Mouse (Mus musculus): ENCODE results near the gene Aqp1. TPM values are rescaled to one million over a fixed set of nuclear protein-coding genes. Genes with fewer than 3 reads are reported as not detected.

Gene Aqp1
- polyA plus RNA-seq, 1 experiment from 2014 or later = 1.8 TPM

DNA sequence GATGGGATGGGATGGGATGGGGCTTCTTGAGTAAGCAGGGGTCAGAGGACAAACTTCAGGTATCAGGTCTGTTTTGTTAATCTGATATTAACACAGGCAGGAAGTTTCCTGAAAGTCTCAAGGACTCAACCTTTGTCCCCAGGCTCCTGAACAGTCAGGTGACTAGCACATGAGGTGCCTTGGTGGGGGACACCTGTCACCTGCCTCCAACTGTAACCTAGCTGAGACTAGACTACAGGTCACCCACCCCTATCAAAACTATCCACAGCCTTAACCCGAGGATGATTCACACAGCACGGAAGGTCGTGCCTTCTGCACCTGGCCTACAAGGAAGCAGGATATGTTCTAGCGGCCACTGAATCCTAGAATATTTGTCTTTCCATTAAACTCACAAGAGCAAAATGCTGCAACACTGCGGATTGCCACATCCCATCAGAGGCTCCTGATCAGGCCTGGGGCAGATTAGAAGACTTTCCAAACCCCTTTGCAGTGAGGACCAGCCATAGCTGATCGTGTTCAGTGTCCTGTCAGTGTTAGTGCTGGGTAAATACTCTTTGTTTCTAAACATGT lies 14.2 kb downstream of the Aqp1 start:
- Histone ChIP-seq H3K4me3 (replicated peaks) (no peak overlapping the region), H3K27me3 (no peaks in the 10 kb centered on the region), H3K4me2 (replicated peaks) (no peak overlapping the region), H3K27ac (no peak overlapping the region), H3K36me3 (no peaks in the 10 kb centered on the region), H3K9ac (replicated peaks) (no peak overlapping the region), H3K9me3 (peaks cover 5% of the 10 kb centered on the region; the same call in 1 of the 2 replicates), H3K4me1 (replicated peaks) (no peaks in the 10 kb centered on the region)
- WGBS = 92% methylated on average over 6 of the region's 6 CpGs
- ATAC-seq = no peak

DNA sequence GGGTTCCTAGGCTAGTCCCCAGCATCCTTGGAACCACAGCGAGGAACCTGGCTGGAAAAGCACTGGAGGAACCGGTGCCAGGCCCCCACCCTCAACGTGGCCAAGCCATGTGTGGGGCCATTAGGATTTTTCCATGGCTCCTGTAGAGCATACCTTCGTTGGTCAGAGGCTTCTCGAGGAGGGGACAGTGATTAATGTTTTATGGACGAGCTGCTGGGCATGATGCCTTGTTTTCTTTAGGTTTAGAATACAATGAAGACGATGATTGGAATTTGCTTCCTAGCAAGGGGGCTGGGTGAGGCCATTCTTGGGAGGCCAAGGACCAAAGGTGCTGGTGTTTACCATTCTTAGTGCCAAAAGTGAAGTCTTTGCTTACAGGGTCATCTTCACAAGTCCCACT lies 15.5 kb downstream of the Aqp1 start:
- Histone ChIP-seq H3K4me2 (replicated peaks) (no peak overlapping the region), H3K4me3 (replicated peaks) (no peak overlapping the region), H3K36me3 (no peaks in the 10 kb centered on the region), H3K9me3 (peaks cover 5% of the 10 kb centered on the region; the same call in 1 of the 2 replicates), H3K27me3 (no peaks in the 10 kb centered on the region), H3K9ac (replicated peaks) (no peak overlapping the region), H3K27ac (no peak overlapping the region), H3K4me1 (replicated peaks) (no peaks in the 10 kb centered on the region)
- ATAC-seq = no peak
- 83% methylated on average over 7 of the region's 7 CpGs for WGBS

DNA sequence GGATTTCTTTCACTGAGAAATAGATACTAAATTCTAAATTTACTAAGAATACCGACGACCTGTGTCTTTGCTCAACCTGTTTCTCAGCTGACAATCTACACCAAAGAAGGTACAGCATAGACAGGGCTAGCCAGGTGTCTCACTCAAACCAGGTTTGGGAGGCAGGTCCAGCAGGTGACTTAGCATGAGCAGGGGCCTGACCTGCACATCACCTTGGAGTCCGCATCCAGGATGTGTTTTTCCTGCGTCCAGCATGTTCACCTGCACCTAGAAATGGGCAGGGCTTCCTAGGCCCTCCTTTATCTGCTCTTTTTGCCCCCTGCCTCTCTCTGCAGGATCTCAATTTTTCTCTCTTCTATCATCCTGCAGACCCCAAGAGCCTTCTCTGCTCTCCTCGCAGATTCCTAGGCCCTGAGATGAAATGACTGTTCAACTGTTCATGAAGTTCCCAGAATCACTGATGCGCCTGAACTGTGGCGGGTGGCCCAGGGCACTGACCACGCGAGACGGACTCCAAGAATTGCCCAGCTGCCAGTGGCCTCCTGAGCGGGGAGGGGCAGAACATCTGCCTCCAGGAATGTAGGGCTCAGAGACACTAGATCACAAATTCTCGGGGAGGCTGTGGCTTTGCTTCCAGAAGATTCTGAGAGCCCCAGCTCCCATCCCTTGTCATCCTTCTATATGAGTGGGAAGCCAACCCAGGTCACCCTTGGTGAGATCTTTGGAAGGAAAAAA lies 17.6 kb downstream of the Aqp1 start:
- no peak for ATAC-seq
- Histone ChIP-seq H3K9me3 (peaks cover 5% of the 10 kb centered on the region; the same call in 1 of the 2 replicates), H3K27me3 (no peaks in the 10 kb centered on the region), H3K4me3 (replicated peaks) (no peak overlapping the region), H3K36me3 (no peaks in the 10 kb centered on the region), H3K4me2 (replicated peaks) (no peak overlapping the region), H3K9ac (replicated peaks) (no peak overlapping the region), H3K27ac (no peak overlapping the region), H3K4me1 (replicated peaks) (no peaks in the 10 kb centered on the region)
- WGBS = 81% methylated on average over 12 of the region's 12 CpGs

DNA sequence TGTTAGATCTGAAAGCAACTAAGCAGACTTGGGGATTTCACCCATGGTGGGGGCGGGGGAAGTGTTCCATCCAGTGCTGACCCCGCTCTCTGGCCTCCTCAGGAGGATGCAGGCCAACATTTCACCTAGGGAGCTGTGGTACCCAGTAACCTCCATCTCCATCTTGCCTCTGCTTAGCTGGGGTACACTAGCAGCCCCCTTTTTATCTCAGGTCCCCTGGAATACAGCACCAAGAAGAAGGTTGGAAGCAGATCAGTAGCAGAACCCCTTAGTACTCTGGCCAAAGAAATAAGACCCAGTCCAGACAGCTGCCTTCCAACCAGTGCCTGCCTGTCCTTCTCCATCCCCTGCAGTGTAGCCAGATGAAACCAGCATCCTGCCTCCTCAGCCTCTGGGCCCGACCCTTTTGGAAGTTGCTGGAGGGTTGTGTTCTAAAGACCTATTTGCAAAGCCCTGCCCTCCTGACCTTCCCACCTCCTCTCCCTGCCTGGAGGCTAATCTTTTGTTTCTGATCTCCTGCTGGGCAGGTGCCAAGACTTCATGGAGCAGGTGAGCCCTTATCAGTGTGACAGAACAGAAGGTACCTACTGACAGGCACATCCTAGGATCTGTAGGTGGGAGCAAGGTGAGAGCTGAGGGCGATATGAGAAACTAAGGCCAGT lies 18.4 kb downstream of the Aqp1 start:
- ATAC-seq = no peak
- Histone ChIP-seq H3K27ac (no peak overlapping the region), H3K4me1 (replicated peaks) (no peaks in the 10 kb centered on the region), H3K36me3 (no peaks in the 10 kb centered on the region), H3K27me3 (no peaks in the 10 kb centered on the region), H3K4me2 (replicated peaks) (no peak overlapping the region), H3K4me3 (replicated peaks) (no peak overlapping the region), H3K9ac (replicated peaks) (no peak overlapping the region), H3K9me3 (peaks cover 5% of the 10 kb centered on the region; the same call in 1 of the 2 replicates)
- 70% methylated on average over 4 of the region's 4 CpGs for WGBS

DNA sequence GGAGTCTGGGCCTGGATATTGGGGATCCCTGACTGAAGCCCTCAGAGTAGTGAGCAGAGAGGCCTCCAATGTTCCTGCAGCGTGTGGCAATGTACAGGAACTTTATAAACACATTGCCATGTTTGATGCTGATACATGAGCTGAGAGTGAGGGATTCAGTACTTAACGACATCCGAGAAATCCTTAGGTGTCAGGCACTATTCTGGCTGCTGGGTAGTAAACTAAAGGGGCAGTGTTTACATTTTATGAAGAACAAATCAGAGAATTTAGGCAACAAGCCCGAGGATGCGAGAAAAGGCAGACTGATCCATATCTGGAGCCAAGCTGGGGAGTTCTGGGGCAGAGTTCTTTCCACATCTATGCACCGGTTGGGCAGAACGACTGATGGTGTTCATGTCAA lies 19.3 kb downstream of the Aqp1 start:
- ATAC-seq = no peak
- Histone ChIP-seq H3K4me2 (replicated peaks) (no peak overlapping the region), H3K9me3 (no peaks in the 10 kb centered on the region), H3K27ac (no peak overlapping the region), H3K4me1 (replicated peaks) (no peaks in the 10 kb centered on the region), H3K27me3 (no peaks in the 10 kb centered on the region), H3K36me3 (no peaks in the 10 kb centered on the region), H3K4me3 (replicated peaks) (no peak overlapping the region), H3K9ac (replicated peaks) (no peak overlapping the region)
- WGBS = 92% methylated on average over 7 of the region's 7 CpGs

DNA sequence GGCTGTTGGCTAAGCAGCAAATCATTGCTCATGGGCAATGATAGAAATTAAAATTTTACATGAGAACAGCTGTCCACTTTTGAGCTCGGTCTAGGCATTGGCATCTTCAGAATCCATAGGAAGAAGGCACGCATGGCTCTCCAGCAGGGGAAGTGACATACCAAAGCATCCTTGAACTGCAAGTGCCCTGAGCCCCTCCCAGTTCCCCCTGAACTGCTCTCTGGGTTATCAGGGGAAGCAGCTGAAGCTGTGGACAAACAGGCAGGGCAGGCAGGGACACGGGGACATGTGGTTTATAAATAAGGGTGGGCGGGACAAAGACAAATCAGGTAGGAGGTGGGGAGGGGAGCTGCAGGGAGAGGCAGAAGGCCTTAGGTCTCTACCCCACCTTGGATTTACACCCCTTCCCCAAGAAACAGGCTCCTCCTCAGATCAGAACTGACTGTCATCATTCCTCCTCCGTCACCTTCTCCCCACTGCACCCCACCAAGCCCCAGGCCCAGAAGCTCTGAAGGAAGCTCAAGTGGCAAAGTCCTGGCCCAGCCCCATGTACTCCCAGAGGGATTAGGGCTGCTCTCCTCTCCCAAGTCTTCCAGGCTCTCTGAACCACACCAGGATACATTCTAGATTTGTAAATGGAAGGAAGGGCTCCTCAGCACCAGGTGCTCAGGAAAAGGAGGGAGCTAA lies 19.9 kb downstream of the Aqp1 start:
- Histone ChIP-seq H3K4me3 (replicated peaks) (no peak overlapping the region), H3K9ac (replicated peaks) (no peak overlapping the region), H3K9me3 (no peaks in the 10 kb centered on the region), H3K27me3 (no peaks in the 10 kb centered on the region), H3K4me1 (replicated peaks) (no peaks in the 10 kb centered on the region), H3K4me2 (replicated peaks) (no peak overlapping the region), H3K36me3 (no peaks in the 10 kb centered on the region), H3K27ac (no peak overlapping the region)
- WGBS = 75% methylated on average over 5 of the region's 5 CpGs
- ATAC-seq = no peak

DNA sequence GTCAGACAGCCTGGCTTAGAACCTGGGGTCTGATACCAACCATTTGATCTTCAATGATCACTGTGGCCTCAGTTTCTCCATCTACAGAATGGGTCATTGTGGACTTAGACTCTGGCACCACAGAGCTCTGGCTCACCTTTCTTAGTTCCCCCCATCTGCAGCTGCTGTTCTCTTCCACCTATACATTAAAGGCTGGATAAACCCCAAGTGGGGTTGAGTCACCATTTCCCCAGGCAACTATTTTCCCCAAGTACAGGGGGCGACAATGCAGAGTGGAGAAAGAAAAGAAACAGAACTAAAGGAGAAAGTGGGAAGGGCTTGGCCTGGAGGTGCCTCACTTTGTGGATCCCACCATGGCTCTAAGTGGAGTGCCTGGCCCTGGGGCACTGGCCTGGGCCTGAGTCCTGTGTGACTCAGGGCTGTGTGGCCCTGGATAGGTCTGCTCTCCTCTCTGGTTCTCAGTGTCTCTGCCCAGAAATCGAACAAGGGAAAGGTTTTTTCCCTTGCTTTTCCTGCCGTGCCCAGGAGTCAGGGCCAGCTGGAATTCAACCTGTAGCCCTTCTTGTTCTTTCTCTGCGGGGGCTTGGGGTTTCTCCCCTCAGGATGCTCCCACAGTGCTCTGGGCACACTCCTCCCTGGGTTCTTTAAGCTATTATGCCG lies 20.9 kb downstream of the Aqp1 start:
- WGBS = 69% methylated on average over 5 of the region's 5 CpGs
- H3K4me3 ChIP-seq (replicated peaks) = no peak overlapping the region

DNA sequence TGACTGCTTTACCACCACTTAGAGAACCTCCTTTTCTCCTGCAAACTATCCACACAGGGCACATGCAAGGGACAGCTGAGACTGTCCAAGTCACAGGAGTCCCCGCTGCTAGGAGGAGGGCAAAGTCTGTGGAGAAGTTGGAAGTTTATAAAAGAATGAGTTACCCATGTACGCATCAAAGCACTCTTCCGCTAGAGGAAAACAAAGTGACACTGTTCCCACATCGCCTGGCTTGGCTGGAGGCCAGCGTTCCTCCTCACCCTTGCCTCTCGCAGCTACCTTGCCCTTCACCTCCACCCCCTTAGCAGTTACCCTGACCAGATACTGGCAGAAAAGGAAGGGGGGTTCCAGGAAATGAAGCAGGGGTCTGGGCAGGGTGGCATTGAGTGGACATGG lies 21.4 kb downstream of the Aqp1 start:
- no peak overlapping the region for H3K27ac ChIP-seq
- no peaks in the 10 kb centered on the region for H3K27me3 ChIP-seq
- H3K9ac ChIP-seq (replicated peaks) = no peak overlapping the region
- H3K4me2 ChIP-seq (replicated peaks) = no peak overlapping the region
- H3K4me3 ChIP-seq (replicated peaks) = no peak overlapping the region
- no peak for ATAC-seq
- no peaks in the 10 kb centered on the region for H3K36me3 ChIP-seq
- no peaks in the 10 kb centered on the region for H3K9me3 ChIP-seq
- no peaks in the 10 kb centered on the region for H3K4me1 ChIP-seq (replicated peaks)
- 73% methylated on average over 6 of the region's 6 CpGs for WGBS

More for the DNA sequence above, 20.9 kb downstream of the Aqp1 start:
- H3K4me1 ChIP-seq (replicated peaks) = no peaks in the 10 kb centered on the region
- H3K9me3 ChIP-seq = no peaks in the 10 kb centered on the region
- no peaks in the 10 kb centered on the region for H3K36me3 ChIP-seq
- no peak overlapping the region for H3K27ac ChIP-seq
- ATAC-seq = no peak
- no peak overlapping the region for H3K4me2 ChIP-seq (replicated peaks)
- H3K9ac ChIP-seq (replicated peaks) = no peak overlapping the region
- no peaks in the 10 kb centered on the region for H3K27me3 ChIP-seq

DNA sequence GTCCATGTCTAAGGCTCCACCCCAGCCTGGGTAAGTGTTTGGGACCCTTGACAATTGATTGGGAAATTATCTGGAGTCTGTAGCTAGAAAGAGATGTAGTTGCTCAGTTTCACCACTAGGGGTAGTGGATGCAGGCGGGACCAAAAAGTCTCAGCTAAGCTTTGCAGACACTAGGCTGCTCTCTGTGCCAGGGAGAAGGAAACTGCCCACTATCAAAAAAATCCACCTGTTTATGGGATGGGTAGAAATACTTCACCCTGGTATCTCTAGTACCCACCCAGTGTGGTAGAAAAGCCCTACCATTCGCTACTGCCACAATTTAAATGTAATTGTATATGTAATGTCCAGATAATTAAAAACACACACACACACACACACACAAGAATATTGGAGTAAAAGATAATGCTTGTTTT lies 22.5 kb downstream of the Aqp1 start:
- no peak overlapping the region for H3K9ac ChIP-seq (replicated peaks)
- no peaks in the 10 kb centered on the region for H3K36me3 ChIP-seq
- H3K4me3 ChIP-seq (replicated peaks) = no peak overlapping the region
- no peaks in the 10 kb centered on the region for H3K9me3 ChIP-seq
- WGBS = 32% methylated on average over 2 of the region's 2 CpGs
- no peaks in the 10 kb centered on the region for H3K27me3 ChIP-seq
- H3K4me2 ChIP-seq (replicated peaks) = no peak overlapping the region
- ATAC-seq = peak; percentile 27; the same call in 1 of the 2 replicates
- no peaks in the 10 kb centered on the region for H3K4me1 ChIP-seq (replicated peaks)
- H3K27ac ChIP-seq = no peak overlapping the region

DNA sequence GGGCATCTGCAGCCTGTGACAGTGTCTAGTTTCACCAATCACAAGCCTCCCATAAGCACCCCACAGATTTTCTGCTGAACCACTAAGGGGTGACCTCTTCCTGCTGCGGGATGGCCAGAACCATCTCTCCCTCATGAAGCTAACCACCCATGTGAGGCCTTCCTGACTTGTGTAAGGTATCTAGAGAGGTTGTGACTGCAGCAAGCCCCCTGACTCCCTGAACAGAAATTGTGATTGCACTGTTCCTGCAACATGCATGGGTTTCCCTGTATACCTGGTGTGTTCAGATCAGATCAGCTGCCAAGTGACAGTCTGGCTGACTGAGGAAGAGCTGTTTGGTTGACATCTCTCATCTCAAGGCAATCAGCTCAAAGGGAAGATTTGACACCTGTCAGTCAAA lies 26.4 kb downstream of the Aqp1 start:
- Histone ChIP-seq H3K27ac (no peak overlapping the region), H3K36me3 (no peaks in the 10 kb centered on the region), H3K4me3 (replicated peaks) (no peak overlapping the region), H3K4me2 (replicated peaks) (no peak overlapping the region), H3K9me3 (no peaks in the 10 kb centered on the region), H3K4me1 (replicated peaks) (no peaks in the 10 kb centered on the region), H3K9ac (replicated peaks) (no peak overlapping the region), H3K27me3 (no peaks in the 10 kb centered on the region)
- WGBS = 96% methylated on average over 1 of the region's 1 CpGs
- no peak for ATAC-seq

DNA sequence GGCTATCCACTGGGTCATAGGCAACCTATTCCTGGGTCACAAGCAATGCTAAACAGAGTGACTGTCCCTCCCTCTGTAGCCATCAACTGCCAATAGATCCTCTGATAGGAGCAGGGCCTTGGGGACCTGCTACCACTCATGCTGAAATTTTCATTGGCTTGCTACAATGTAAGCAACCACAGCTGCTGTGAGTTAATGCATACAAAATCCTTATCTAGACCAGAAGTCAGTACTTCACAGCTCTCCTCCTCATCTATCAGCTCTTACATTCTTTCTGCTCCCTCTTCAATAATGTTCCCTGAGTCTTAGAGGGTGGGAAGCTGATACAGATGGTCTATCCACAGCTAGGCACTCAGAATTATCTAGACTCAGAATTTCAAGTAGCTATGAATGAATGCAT lies 30.9 kb downstream of the Aqp1 start:
- Histone ChIP-seq H3K4me3 (replicated peaks) (no peak overlapping the region), H3K9ac (replicated peaks) (no peak overlapping the region), H3K4me1 (replicated peaks) (no peaks in the 10 kb centered on the region)

DNA sequence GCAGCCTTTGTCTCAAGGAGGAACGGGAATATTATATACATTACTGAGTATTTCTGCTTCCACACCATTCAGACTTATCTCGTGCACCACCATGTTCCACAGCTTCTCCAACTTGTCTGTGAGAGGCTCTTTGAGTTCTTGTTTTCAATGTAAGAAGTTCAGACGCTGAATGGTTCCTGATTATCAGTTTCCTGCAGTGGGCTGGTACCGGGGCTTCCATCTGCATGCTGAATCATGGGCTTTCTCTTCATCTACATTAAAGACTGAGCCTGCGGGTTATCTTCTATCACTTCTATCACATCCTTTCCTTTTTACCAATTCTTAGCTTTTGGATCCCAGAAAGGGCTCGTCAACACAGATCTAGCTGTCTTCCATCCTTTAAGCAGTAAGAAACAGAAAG lies 34.6 kb downstream of the Aqp1 start:
- no peak for ATAC-seq
- Histone ChIP-seq H3K9ac (replicated peaks) (no peak overlapping the region), H3K36me3 (no peaks in the 10 kb centered on the region), H3K4me2 (replicated peaks) (no peak overlapping the region), H3K9me3 (no peaks in the 10 kb centered on the region), H3K27me3 (no peaks in the 10 kb centered on the region), H3K4me1 (replicated peaks) (no peaks in the 10 kb centered on the region), H3K4me3 (replicated peaks) (no peak overlapping the region), H3K27ac (no peak overlapping the region)
- WGBS = 87% methylated on average over 6 of the region's 6 CpGs

More for the DNA sequence above, 30.9 kb downstream of the Aqp1 start:
- no peak for ATAC-seq
- Histone ChIP-seq H3K9me3 (no peaks in the 10 kb centered on the region), H3K27ac (no peak overlapping the region), H3K4me2 (replicated peaks) (no peak overlapping the region), H3K27me3 (no peaks in the 10 kb centered on the region), H3K36me3 (no peaks in the 10 kb centered on the region)
